Comparison of ENCODE assay signal across 8 mouse cellular contexts in the genomic region with DNA sequence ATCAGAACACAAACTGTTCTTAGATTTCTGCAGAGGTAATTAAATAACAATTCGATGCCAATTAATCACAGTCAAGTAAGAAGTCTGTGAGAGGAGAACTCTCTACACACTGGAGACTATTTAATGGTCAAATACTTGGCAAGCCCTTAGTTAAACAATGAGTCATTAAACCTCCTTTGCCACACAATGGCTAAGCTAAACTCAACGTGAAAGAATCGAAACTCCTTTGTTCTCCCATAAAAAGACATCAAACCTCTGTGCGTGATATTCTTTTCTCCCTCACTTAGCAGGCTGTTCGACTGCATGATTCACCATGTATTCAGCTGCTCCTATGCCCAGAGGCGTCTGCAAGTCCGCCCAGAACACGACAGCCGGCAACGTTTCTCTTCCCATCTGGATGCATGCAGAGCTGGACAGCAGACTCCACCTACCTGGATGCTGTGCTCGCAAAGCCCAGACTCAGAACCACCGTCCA.
A peak's percentile ranks its signal among the peaks of the same experiment; 100 is the strongest.
DNase-seq lines count a peak whose midpoint lies in the region; ATAC-seq lines count a peak whose summit lies in the region.

No protein-coding gene starts in this region.

- no peak overlapping the region for H3K9ac ChIP-seq in heart, embryonic 16.5 days (ENCODE audit: low read length)
- no peak overlapping the region for H3K9ac ChIP-seq in midbrain, embryonic 15.5 days
- H3K9ac ChIP-seq in heart, embryonic 12.5 days: no peak overlapping the region

- ATAC-seq in heart, embryonic 16.5 days (replicated peaks; ENCODE audit: extremely low read depth, insufficient read depth, low FRiP score): no peak
- ATAC-seq in midbrain, embryonic 15.5 days (replicated peaks): peak; percentile 58
- no peak for ATAC-seq in heart, embryonic 12.5 days (ENCODE audit: insufficient number of reproducible peaks, low FRiP score)

- H3K36me3 ChIP-seq in heart, embryonic 16.5 days (ENCODE audit: control insufficient read depth, insufficient read depth): no peaks in the 10 kb centered on the region
- no peaks in the 10 kb centered on the region for H3K36me3 ChIP-seq in forebrain, embryonic 10.5 days (replicated peaks)
- no peaks in the 10 kb centered on the region for H3K36me3 ChIP-seq in midbrain, embryonic 15.5 days (replicated peaks)
- no peaks in the 10 kb centered on the region for H3K36me3 ChIP-seq in heart, embryonic 12.5 days

- no peaks in the 10 kb centered on the region for H3K27me3 ChIP-seq in heart, embryonic 16.5 days (ENCODE audit: control insufficient read depth, insufficient read depth, low read length)
- H3K27me3 ChIP-seq in forebrain, embryonic 10.5 days (ENCODE audit: poor library complexity, severe bottlenecking): peaks cover 24% of the 10 kb centered on the region
- H3K27me3 ChIP-seq in midbrain, embryonic 15.5 days (replicated peaks): no peaks in the 10 kb centered on the region
- H3K27me3 ChIP-seq in heart, embryonic 12.5 days (replicated peaks): no peaks in the 10 kb centered on the region

- peak overlapping the region; percentile 7; the same call in 1 of the 2 replicates for H3K4me2 ChIP-seq in heart, embryonic 16.5 days (ENCODE audit: low read depth, low read length)
- H3K4me2 ChIP-seq in midbrain, embryonic 15.5 days: peak overlapping the region; percentile 17
- no peak overlapping the region for H3K4me2 ChIP-seq in heart, embryonic 12.5 days

- H3K27ac ChIP-seq in heart, embryonic 16.5 days (ENCODE audit: low read length): 0 out of 2 replicates have a peak overlapping the region, but pooled peaks have one; percentile 3
- H3K27ac ChIP-seq in forebrain, embryonic 10.5 days: peak overlapping the region; percentile 78; the same call in 1 of the 2 replicates
- no peak overlapping the region for H3K27ac ChIP-seq in midbrain, embryonic 15.5 days
- H3K27ac ChIP-seq in heart, embryonic 12.5 days (ENCODE audit: poor library complexity, severe bottlenecking): no peak overlapping the region

- H3K4me1 ChIP-seq in heart, embryonic 16.5 days (ENCODE audit: control insufficient read depth, insufficient read depth, low read length): no peaks in the 10 kb centered on the region
- peaks cover 18% of the 10 kb centered on the region for H3K4me1 ChIP-seq in forebrain, embryonic 10.5 days
- no peaks in the 10 kb centered on the region for H3K4me1 ChIP-seq in midbrain, embryonic 15.5 days
- no peaks in the 10 kb centered on the region for H3K4me1 ChIP-seq in heart, embryonic 12.5 days (replicated peaks)

- H3K4me3 ChIP-seq in heart, embryonic 16.5 days (ENCODE audit: low read length): no peak overlapping the region
- no peak overlapping the region for H3K4me3 ChIP-seq in forebrain, embryonic 10.5 days
- H3K4me3 ChIP-seq in midbrain, embryonic 15.5 days: no peak overlapping the region
- H3K4me3 ChIP-seq in heart, embryonic 12.5 days: no peak overlapping the region

- H3K9me3 ChIP-seq in heart, embryonic 16.5 days (replicated peaks; ENCODE audit: control insufficient read depth, low read length): no peaks in the 10 kb centered on the region
- no peaks in the 10 kb centered on the region for H3K9me3 ChIP-seq in forebrain, embryonic 10.5 days
- no peaks in the 10 kb centered on the region for H3K9me3 ChIP-seq in midbrain, embryonic 15.5 days
- H3K9me3 ChIP-seq in heart, embryonic 12.5 days (replicated peaks): no peaks in the 10 kb centered on the region

- intact Hi-C loops in heart, postnatal 10 days (cut with DNase I): no loop called here

- no peak for DNase-seq in heart, postnatal 10 days
- peak; percentile 49 for DNase-seq in forebrain, embryonic 10.5 days (ENCODE audit: extremely low spot score, low spot score)
- DNase-seq in layer of hippocampus, adult 9-10 months (ENCODE audit: low spot score): peak; percentile 21
- no peak for DNase-seq in thymus, postnatal 36 days
- no peak for DNase-seq in cerebellum, adult 9-11 months

- 61% methylated on average over 12 of the region's 12 CpGs for WGBS in heart, embryonic 16.5 days
- WGBS in forebrain, embryonic 10.5 days: 35% methylated on average over 12 of the region's 12 CpGs
- WGBS in midbrain, embryonic 15.5 days: 13% methylated on average over 12 of the region's 12 CpGs
- WGBS in heart, embryonic 12.5 days: 70% methylated on average over 12 of the region's 12 CpGs

Comparison
In these comparisons a context has a peak if more than half of its experiments do, and no peak if none do; other contexts are left out.
1. H3K27ac ChIP-seq: peak in heart, embryonic 16.5 days (single experiment) and forebrain, embryonic 10.5 days (single experiment); none in midbrain, embryonic 15.5 days (single experiment) and heart, embryonic 12.5 days (single experiment).
2. DNase-seq: peak in forebrain, embryonic 10.5 days (single experiment) and layer of hippocampus, adult 9-10 months (single experiment); none in heart, postnatal 10 days (0 of 2), thymus, postnatal 36 days (0 of 2) and cerebellum, adult 9-11 months (single experiment).